Mouse (Mus musculus) G1E-ER4 (cell line): ENCODE results near the gene Gm10251. TPM values are rescaled to one million over a fixed set of nuclear protein-coding genes. Genes with fewer than 3 reads are reported as not detected.
"Not testable (repeated sequence)": the region's sequence is repeated elsewhere in the genome, so short reads cannot be mapped to it uniquely, and the experiment has no call there.

Experiments
- GATA1 ChIP-seq: IDR thresholded peaks from one replicate; pipeline ENCODE4 v1.8.0; 2012; ENCODE audit warnings: low read length, inconsistent platforms
- polyA plus RNA-seq: library from polyadenylated mRNA; stranded (reverse); fragments of >175 nt; gene quantifications from 2 replicates; pipeline ENCODE4 v1.2.3, GENCODE M21; 2012

The Gm10251 gene
- polyA plus RNA-seq, result not detected in 2 replicates

- TF ChIP-seq GATA1, result not testable (repeated sequence)
Measured at GRCm38 (mm10) chr14:6684070-6684469, at the start of gene Gm10251. Gene Gm10251 (minus strand): TSS chr14:6684170.

- TF ChIP-seq GATA1, result not testable (repeated sequence)
Measured at GRCm38 (mm10) chr14:6720151-6720550, 36.2 kb upstream of the Gm10251 start, which contains the start of gene Gm8050. Gene Gm8050 (minus strand): TSS chr14:6720251.

- TF ChIP-seq GATA1, result not testable (repeated sequence)
Measured at GRCm38 (mm10) chr14:6622318-6622717, 61.7 kb downstream of the Gm10251 start, which contains the start of gene Gm3460. Gene Gm3460 (minus strand): TSS chr14:6622418.

GRCm38 (mm10) chr14:6590513-6590912, 93.5 kb downstream of the Gm10251 start, which contains the start of gene Gm3629:
Gene Gm3629 (minus strand): TSS chr14:6590613.
- not testable (repeated sequence) for TF ChIP-seq GATA1

Other genes starting within 250 kb of the Gm10251 start
- not detected in 2 replicates for gene Gm3594, start 239.6 kb downstream of the Gm10251 start, polyA plus RNA-seq
- gene Gm8356, start 146.9 kb downstream of the Gm10251 start, polyA plus RNA-seq, result not detected in 2 replicates
- not detected in 2 replicates for gene Gm3629, start 93.6 kb downstream of the Gm10251 start, polyA plus RNA-seq
- not detected in 2 replicates for gene Gm3460, start 61.8 kb downstream of the Gm10251 start, polyA plus RNA-seq
- gene Gm8050, start 36.1 kb upstream of the Gm10251 start, polyA plus RNA-seq, result not detected in 2 replicates
- gene Gm3636, start 58.2 kb upstream of the Gm10251 start, polyA plus RNA-seq, result not detected in 2 replicates
- gene Gm8362, start 90.2 kb upstream of the Gm10251 start, polyA plus RNA-seq, result not detected in 2 replicates
- not detected in 2 replicates for gene Gm3642, start 156.1 kb upstream of the Gm10251 start, polyA plus RNA-seq
- not detected in 2 replicates for gene Gm3667, start 205.8 kb upstream of the Gm10251 start, polyA plus RNA-seq